Mouse (Mus musculus) bone marrow macrophage, adult 2 months (primary cell): Measurements from ENCODE around the gene Rgl2.

Source experiments
- CTCF ChIP-seq: IDR thresholded peaks from 2 replicates; pipeline ENCODE4 v1.5.1; 2012; ENCODE audit warnings: low read depth, mild to moderate bottlenecking, low read length, moderate library complexity
- POLR2A ChIP-seq: IDR thresholded peaks from 2 replicates; pipeline ENCODE4 v1.6.1; 2012; ENCODE audit warnings: mild to moderate bottlenecking, low read depth, low read length, borderline replicate concordance

DNA sequence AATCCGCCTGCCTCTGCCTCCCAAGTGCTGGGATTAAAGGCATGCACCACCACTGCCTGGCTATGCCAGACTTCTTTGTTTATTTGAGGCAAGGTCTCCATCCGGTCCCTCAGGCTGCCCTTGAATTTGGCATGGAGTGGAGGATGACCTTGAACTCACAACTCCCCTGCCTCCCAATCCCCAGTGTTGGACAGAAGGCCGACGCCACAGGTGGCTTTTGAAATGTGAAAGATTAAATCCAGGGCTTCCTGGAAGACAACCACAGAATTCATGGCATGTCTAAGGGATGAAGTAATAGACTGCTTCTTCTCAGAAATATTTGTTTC, 28.4 kb upstream of the Rgl2 start:
- no peak for TF ChIP-seq CTCF
- TF ChIP-seq POLR2A: no peak
